Mouse (Mus musculus): ENCODE measurements around the gene Tmem109. TPM values are rescaled to one million over a fixed set of nuclear protein-coding genes. Genes with fewer than 3 reads are reported as not detected.
A peak's percentile ranks its signal among the peaks of the same experiment; 100 is the strongest.

Gene Tmem109
- polyA plus RNA-seq, 1 experiment from 2014 or later, result 37.0 TPM

- Histone ChIP-seq H3K4me2 (replicated peaks) (no peak overlapping the region), H3K9ac (no peak overlapping the region), H3K27ac (no peak overlapping the region), H3K27me3 (ENCODE audit: control insufficient read depth, insufficient read depth, low read length) (no peaks in the 10 kb centered on the region), H3K9me3 (ENCODE audit: control insufficient read depth, low read length) (no peaks in the 10 kb centered on the region), H3K4me1 (replicated peaks; ENCODE audit: control insufficient read depth, insufficient read depth, low read length) (peaks cover 17% of the 10 kb centered on the region), H3K4me3 (replicated peaks; ENCODE audit: low read length) (no peak overlapping the region), H3K36me3 (replicated peaks; ENCODE audit: control insufficient read depth, insufficient read depth) (peaks cover 49% of the 10 kb centered on the region)
- WGBS, result 89% methylated on average over 8 of the region's 8 CpGs
- DNase-seq (ENCODE audit: low spot score) (no peak), ATAC-seq (ENCODE audit: low FRiP score) (no peak)
Observed at GRCm38 (mm10) chr19:10897491-10897890, 15.7 kb upstream of the Tmem109 start.

- Histone ChIP-seq H3K9me3 (ENCODE audit: control insufficient read depth, low read length) (no peaks in the 10 kb centered on the region), H3K27me3 (ENCODE audit: control insufficient read depth, insufficient read depth, low read length) (no peaks in the 10 kb centered on the region), H3K4me1 (replicated peaks; ENCODE audit: control insufficient read depth, insufficient read depth, low read length) (peaks cover 17% of the 10 kb centered on the region), H3K27ac (no peak overlapping the region), H3K4me3 (replicated peaks; ENCODE audit: low read length) (peak overlapping the region; percentile 84; the same call in 1 of the 2 replicates), H3K36me3 (replicated peaks; ENCODE audit: control insufficient read depth, insufficient read depth) (peaks cover 42% of the 10 kb centered on the region), H3K9ac (no peak overlapping the region), H3K4me2 (replicated peaks) (peak overlapping the region; percentile 91)
- ATAC-seq (ENCODE audit: low FRiP score) (no peak), DNase-seq (ENCODE audit: low spot score) (no peak)
- WGBS, result 85% methylated on average over 7 of the region's 7 CpGs
Observed at GRCm38 (mm10) chr19:10896849-10897248, 15.0 kb upstream of the Tmem109 start.

DNA sequence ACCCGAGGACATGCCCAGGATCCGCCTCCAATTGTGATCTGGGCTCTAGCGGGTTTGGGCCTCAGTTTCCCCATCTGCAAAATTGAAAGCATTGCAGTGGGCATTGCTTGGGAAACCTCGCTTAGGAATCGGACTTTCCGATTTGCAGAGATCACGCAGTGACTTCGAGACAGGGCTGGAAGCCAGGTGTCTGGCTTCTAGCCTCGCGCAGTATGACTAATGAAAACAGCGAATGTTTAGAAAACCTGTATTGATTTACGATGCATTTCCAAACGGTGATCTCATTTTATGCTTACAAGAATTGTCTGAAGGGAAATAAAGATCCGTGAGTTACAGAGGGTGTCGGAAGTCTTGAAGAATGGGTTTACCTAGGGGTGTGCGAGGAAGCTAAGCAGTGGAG is 13.9 kb upstream of the Tmem109 start:
- no peak for DNase-seq (ENCODE audit: low spot score)

DNA sequence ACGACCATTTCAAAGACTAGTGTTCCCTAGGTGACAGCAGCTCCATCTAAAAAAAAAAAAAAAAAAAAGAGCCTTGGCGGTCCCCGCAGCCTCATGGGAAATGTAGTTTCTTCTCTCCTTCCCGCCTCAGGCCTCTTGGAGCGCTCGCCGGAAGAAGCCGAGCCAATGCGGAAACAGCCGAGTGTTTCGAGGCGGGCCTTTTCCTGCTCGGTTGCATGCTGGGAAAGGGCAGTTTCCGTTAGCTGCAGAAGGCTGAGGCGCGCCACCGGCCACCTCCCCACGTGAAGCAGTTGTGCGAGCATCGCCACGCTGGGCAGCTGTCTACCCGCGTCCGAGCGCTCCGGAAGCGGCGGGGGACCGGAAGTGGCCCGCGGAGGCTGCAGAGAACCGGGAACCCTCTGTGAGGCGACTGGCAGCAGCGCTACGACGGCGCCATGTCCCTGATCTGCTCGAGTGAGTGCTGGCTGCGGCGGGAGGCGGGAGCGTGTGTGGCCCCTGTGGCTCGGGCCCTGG is 13.3 kb upstream of the Tmem109 start, which contains the start of gene Prpf19:
Gene Prpf19 (plus strand): TSS at position 216 of the 513 bp plus-strand sequence.
- under 1% methylated on average over 43 of the region's 43 CpGs for WGBS
- DNase-seq (ENCODE audit: low spot score) (peak; percentile 98), ATAC-seq (ENCODE audit: low FRiP score) (peak; percentile 97)
- Histone ChIP-seq H3K9me3 (ENCODE audit: control insufficient read depth, low read length) (no peaks in the 10 kb centered on the region), H3K36me3 (replicated peaks; ENCODE audit: control insufficient read depth, insufficient read depth) (peaks cover 25% of the 10 kb centered on the region), H3K4me2 (replicated peaks) (peak within 1 kb of the TSS; percentile 91), H3K4me3 (replicated peaks; ENCODE audit: low read length) (peak within 1 kb of the TSS; percentile 84), H3K27ac (peak within 1 kb of the TSS; percentile 91), H3K4me1 (replicated peaks; ENCODE audit: control insufficient read depth, insufficient read depth, low read length) (peaks cover 17% of the 10 kb centered on the region), H3K9ac (peak within 1 kb of the TSS; percentile 84), H3K27me3 (ENCODE audit: control insufficient read depth, insufficient read depth, low read length) (no peaks in the 10 kb centered on the region)

More for the DNA sequence above, 13.9 kb upstream of the Tmem109 start:
- H3K27me3 ChIP-seq (ENCODE audit: control insufficient read depth, insufficient read depth, low read length), result no peaks in the 10 kb centered on the region
- peaks cover 17% of the 10 kb centered on the region for H3K4me1 ChIP-seq (replicated peaks; ENCODE audit: control insufficient read depth, insufficient read depth, low read length)
- peaks cover 31% of the 10 kb centered on the region for H3K36me3 ChIP-seq (replicated peaks; ENCODE audit: control insufficient read depth, insufficient read depth)
- H3K9ac ChIP-seq, result peak overlapping the region; percentile 84
- H3K4me3 ChIP-seq (replicated peaks; ENCODE audit: low read length), result peak overlapping the region; percentile 84
- peak overlapping the region; percentile 91 for H3K27ac ChIP-seq
- 1% methylated on average over 16 of the region's 16 CpGs for WGBS
- no peaks in the 10 kb centered on the region for H3K9me3 ChIP-seq (ENCODE audit: control insufficient read depth, low read length)
- peak overlapping the region; percentile 91 for H3K4me2 ChIP-seq (replicated peaks)
- no peak for ATAC-seq (ENCODE audit: low FRiP score)

- 94% methylated on average over 3 of the region's 3 CpGs for WGBS
Observed at GRCm38 (mm10) chr19:10892201-10892600, 10.4 kb upstream of the Tmem109 start.

GRCm38 (mm10) chr19:10880975-10881425 is 801 bp downstream of the Tmem109 start:
- peak overlapping the region; percentile 86 for H3K4me2 ChIP-seq (replicated peaks)
- DNase-seq (ENCODE audit: low spot score), result no peak
- peaks cover 15% of the 10 kb centered on the region for H3K4me1 ChIP-seq (replicated peaks; ENCODE audit: control insufficient read depth, insufficient read depth, low read length)
- H3K9ac ChIP-seq, result peak overlapping the region; percentile 66
- no peaks in the 10 kb centered on the region for H3K9me3 ChIP-seq (ENCODE audit: control insufficient read depth, low read length)
- no peaks in the 10 kb centered on the region for H3K27me3 ChIP-seq (ENCODE audit: control insufficient read depth, insufficient read depth, low read length)
- no peak for ATAC-seq (ENCODE audit: low FRiP score)
- 0% methylated on average over 14 of the region's 14 CpGs for WGBS
- peak overlapping the region; percentile 66 for H3K4me3 ChIP-seq (replicated peaks; ENCODE audit: low read length)
- H3K36me3 ChIP-seq (replicated peaks; ENCODE audit: control insufficient read depth, insufficient read depth), result no peaks in the 10 kb centered on the region; the same call in 1 of the 2 replicates
- peak overlapping the region; percentile 96 for H3K27ac ChIP-seq

More at GRCm38 (mm10) chr19:10892201-10892600, 10.4 kb upstream of the Tmem109 start:
- no peaks in the 10 kb centered on the region for H3K9me3 ChIP-seq (ENCODE audit: control insufficient read depth, low read length)
- H3K36me3 ChIP-seq (replicated peaks; ENCODE audit: control insufficient read depth, insufficient read depth), result no peaks in the 10 kb centered on the region
- H3K9ac ChIP-seq, result no peak overlapping the region
- no peak overlapping the region for H3K27ac ChIP-seq
- no peak overlapping the region for H3K4me3 ChIP-seq (replicated peaks; ENCODE audit: low read length)
- ATAC-seq (ENCODE audit: low FRiP score), result no peak
- H3K4me2 ChIP-seq (replicated peaks), result no peak overlapping the region
- H3K4me1 ChIP-seq (replicated peaks; ENCODE audit: control insufficient read depth, insufficient read depth, low read length), result peaks cover 17% of the 10 kb centered on the region
- DNase-seq (ENCODE audit: low spot score), result no peak
- no peaks in the 10 kb centered on the region for H3K27me3 ChIP-seq (ENCODE audit: control insufficient read depth, insufficient read depth, low read length)

DNA sequence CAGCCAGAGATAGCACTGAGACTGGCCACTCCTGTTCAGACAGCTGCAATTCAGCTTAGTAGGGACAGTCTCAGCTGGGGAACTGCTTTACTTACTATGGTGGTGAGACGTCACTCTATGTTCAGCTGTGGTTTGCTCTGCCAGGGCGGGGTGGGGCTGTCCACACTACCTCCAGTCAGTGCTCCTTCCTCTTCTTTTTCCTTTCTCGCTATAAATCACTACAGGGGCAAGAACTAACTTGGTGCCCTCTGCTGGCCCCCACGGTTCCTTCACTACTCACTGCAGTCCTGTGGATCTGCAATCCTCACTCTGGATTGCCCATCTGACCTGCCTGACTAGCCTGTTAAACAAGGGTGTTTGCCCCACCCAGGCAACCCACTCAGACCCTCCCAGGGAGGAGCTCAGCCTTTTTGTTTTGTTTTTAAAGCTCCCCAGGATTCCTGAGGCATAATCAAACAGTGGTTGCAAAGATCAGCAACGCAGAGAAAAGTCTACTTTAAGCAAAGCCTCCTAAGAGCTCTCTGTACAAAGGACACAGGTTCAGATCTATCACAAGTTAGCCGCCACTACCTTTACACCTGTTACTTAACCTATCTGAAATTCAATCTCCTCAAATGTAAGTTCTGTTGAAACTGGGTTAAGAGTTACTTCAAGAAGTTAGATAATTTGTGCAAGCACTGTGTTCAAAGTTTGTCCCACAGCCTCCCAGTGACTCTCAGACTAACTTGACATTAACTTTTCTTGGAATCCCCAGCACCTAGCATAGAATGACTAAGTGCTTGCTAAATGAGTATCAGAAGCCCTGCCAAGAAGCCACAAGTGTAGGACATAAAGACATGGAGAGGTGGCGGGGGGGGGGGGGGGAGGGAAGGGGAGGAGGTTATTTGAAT is 1.5 kb downstream of the Tmem109 start:
- peak overlapping the region; percentile 86 for H3K4me2 ChIP-seq (replicated peaks)
- no peaks in the 10 kb centered on the region for H3K9me3 ChIP-seq (ENCODE audit: control insufficient read depth, low read length)
- no peak for DNase-seq (ENCODE audit: low spot score)
- peak overlapping the region; percentile 66 for H3K4me3 ChIP-seq (replicated peaks; ENCODE audit: low read length)
- ATAC-seq (ENCODE audit: low FRiP score), result no peak
- WGBS, result 52% methylated on average over 6 of the region's 7 CpGs
- no peaks in the 10 kb centered on the region for H3K27me3 ChIP-seq (ENCODE audit: control insufficient read depth, insufficient read depth, low read length)
- H3K4me1 ChIP-seq (replicated peaks; ENCODE audit: control insufficient read depth, insufficient read depth, low read length), result peaks cover 15% of the 10 kb centered on the region
- no peaks in the 10 kb centered on the region; the same call in 1 of the 2 replicates for H3K36me3 ChIP-seq (replicated peaks; ENCODE audit: control insufficient read depth, insufficient read depth)
- H3K9ac ChIP-seq, result peak overlapping the region; percentile 66
- H3K27ac ChIP-seq, result no peak overlapping the region

DNA sequence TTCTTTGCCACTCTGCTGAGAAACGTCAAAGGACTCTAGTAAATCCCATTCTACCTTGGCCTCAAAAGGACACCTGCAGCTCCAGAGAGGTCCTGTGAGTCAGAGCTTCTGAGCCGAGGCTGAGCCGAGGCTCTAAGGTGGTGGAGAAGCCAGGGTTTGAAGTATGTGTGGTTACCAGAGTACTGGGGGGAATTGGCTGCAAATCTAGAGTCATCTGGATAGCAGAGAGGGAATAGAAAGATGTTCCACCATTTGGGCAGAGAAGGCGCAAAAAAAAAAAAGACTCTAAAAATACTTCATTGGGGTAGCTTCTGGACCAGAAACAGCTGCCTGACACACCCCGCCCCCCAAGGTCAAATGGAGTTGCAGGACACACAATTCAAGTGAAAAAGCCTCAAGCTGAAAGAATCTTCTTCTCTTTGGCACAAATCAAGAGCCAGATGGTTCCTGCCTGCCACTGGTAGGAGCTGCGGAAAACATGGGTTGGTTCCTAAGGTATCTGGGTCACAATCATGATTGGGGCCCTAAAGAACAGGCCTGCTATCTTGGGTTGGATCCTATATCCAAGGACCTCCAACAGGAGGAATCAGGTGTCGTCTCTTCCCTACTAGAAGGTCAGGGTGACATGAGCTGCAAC is 3.5 kb downstream of the Tmem109 start:
- no peak for ATAC-seq (ENCODE audit: low FRiP score)
- no peak for DNase-seq (ENCODE audit: low spot score)
- no peak overlapping the region for H3K27ac ChIP-seq
- H3K27me3 ChIP-seq (ENCODE audit: control insufficient read depth, insufficient read depth, low read length), result no peaks in the 10 kb centered on the region
- no peaks in the 10 kb centered on the region for H3K9me3 ChIP-seq (ENCODE audit: control insufficient read depth, low read length)
- 94% methylated on average over 7 of the region's 7 CpGs for WGBS
- H3K4me3 ChIP-seq (replicated peaks; ENCODE audit: low read length), result no peak overlapping the region
- peaks cover 15% of the 10 kb centered on the region for H3K4me1 ChIP-seq (replicated peaks; ENCODE audit: control insufficient read depth, insufficient read depth, low read length)
- H3K36me3 ChIP-seq (replicated peaks; ENCODE audit: control insufficient read depth, insufficient read depth), result peaks cover 9% of the 10 kb centered on the region
- H3K9ac ChIP-seq, result no peak overlapping the region
- H3K4me2 ChIP-seq (replicated peaks), result no peak overlapping the region
